Mouse (Mus musculus) brain, embryonic 14.5 days (tissue): ENCODE measurements around the gene Stx17.

Experiments used
- CTCF ChIP-seq: fragments of 200-500 bp; IDR thresholded peaks from 2 replicates; pipeline ENCODE4 v1.5.1; 2012; ENCODE audit warnings: inconsistent platforms, mild to moderate bottlenecking, moderate library complexity, borderline replicate concordance; ENCODE audit not compliant: insufficient read depth, insufficient read length; ENCODE audit errors: extremely low read depth
- POLR2A ChIP-seq: fragments of 200-500 bp; IDR thresholded peaks from 2 replicates; pipeline ENCODE4 v1.6.1; 2012; ENCODE audit warnings: mild to moderate bottlenecking, inconsistent platforms, borderline replicate concordance; ENCODE audit not compliant: poor library complexity, insufficient read depth, insufficient read length, severe bottlenecking; ENCODE audit errors: extremely low read depth

DNA sequence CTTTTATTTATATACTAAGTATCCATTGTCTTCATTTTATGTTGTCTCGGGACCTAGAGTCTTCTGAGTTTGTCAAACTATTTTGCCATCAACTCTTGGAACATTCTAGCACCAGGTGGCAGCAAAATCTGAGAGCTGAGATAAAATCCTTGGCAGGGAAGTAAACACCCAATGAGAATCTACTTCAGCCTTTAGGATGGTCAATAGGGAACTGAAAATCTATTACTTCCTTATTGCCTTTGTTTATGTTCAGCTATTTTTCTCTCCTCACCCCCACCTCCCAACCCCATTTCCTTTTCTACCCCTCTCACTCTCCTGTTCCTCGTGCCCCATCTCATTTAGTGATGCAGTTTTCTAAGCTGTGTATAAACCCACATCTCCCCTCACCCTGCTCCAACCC lies 16.1 kb upstream of the Stx17 start:
- no peak for TF ChIP-seq CTCF
- TF ChIP-seq POLR2A, result no peak
